Mouse (Mus musculus) olfactory bulb, adult 2 months (tissue): ENCODE measurements around the gene Ttyh3.
"Not testable (repeated sequence)": the region's sequence is repeated elsewhere in the genome, so short reads cannot be mapped to it uniquely, and the experiment has no call there.

ENCODE experiments used
- CTCF ChIP-seq: fragments of 200-500 bp; IDR thresholded peaks from 2 replicates; pipeline ENCODE4 v1.5.1; 2012; ENCODE audit warnings: low read depth, mild to moderate bottlenecking, low read length, moderate library complexity; ENCODE audit not compliant: insufficient read depth
- POLR2A ChIP-seq: fragments of 200-500 bp; IDR thresholded peaks from 2 replicates; pipeline ENCODE4 v1.6.1; 2012; ENCODE audit warnings: mild to moderate bottlenecking, low read depth, low read length, moderate library complexity; ENCODE audit not compliant: insufficient read depth

- not testable (repeated sequence) for TF ChIP-seq CTCF, POLR2A
Observed at GRCm38 (mm10) chr5:140672603-140673002, 23.8 kb upstream of the Ttyh3 start.
